Mouse (Mus musculus) liver, embryonic 14.5 days (tissue): ENCODE measurements around the gene Knop1. TPM values are rescaled to one million over a fixed set of nuclear protein-coding genes. Genes with fewer than 3 reads are reported as not detected.

ENCODE experiments used
- ATAC-seq: fragments of 200-750 bp; cut with Nextera tagmentation; 2 replicates; pipeline ENCODE4 v1.8.0; 2017; ENCODE audit warnings: moderate number of reproducible peaks, mild to moderate bottlenecking, moderate library complexity; ENCODE audit not compliant: insufficient read depth
- DNase-seq, 3 experiments: peaks; one replicate each; pipeline ENCODE4 v3.0.0-alpha.2; 2012 to 2013; ENCODE audit warnings: low read depth in 3 of 3, low spot score in 3 of 3
- H3K27ac ChIP-seq: fragments of 300-500 bp; sonication (generic); 2 replicates; pipeline ENCODE4 v1.5.1; 2014; ENCODE audit warnings: moderate library complexity, mild to moderate bottlenecking, control low read depth, inconsistent platforms
- H3K27me3 ChIP-seq: fragments of 300-500 bp; sonication (generic); 2 replicates; pipeline ENCODE4 v1.6.1; 2014; ENCODE audit warnings: mild to moderate bottlenecking, low read length, moderate library complexity; ENCODE audit not compliant: control insufficient read depth, insufficient read depth
- H3K36me3 ChIP-seq: fragments of 300-500 bp; sonication (generic); replicated peaks from 2 replicates; pipeline ENCODE4 v1.6.1; 2014; ENCODE audit warnings: low read depth; ENCODE audit not compliant: control insufficient read depth, insufficient read depth
- H3K4me1 ChIP-seq, 2 experiments: fragments of 200-500 bp in 1 of 2; fragments of 300-500 bp in 1 of 2; sonication (generic) in 1 of 2; replicated peaks; 2 replicates each; pipeline ENCODE4 v1.6.1; 2012 to 2014; ENCODE audit warnings: antibody characterized with exemption in 1 of 2, inconsistent platforms in 1 of 2, low read length in 1 of 2; ENCODE audit not compliant: control insufficient read depth in 2 of 2, insufficient read depth in 2 of 2
- H3K4me2 ChIP-seq: fragments of 300-500 bp; sonication (generic); 2 replicates; pipeline ENCODE4 v1.6.1; 2014; ENCODE audit warnings: low read depth, mild to moderate bottlenecking, control low read depth, moderate library complexity
- H3K4me3 ChIP-seq, 2 experiments: fragments of 200-500 bp in 1 of 2; fragments of 300-500 bp in 1 of 2; sonication (generic) in 1 of 2; 2 replicates each; pipeline ENCODE4 v1.5.1; 2012 to 2014; ENCODE audit warnings: low read depth in 2 of 2, low read length in 2 of 2, mild to moderate bottlenecking in 2 of 2, control low read depth in 1 of 2, inconsistent platforms in 1 of 2, moderate library complexity in 1 of 2; ENCODE audit not compliant: insufficient read depth in 1 of 2
- H3K9ac ChIP-seq: fragments of 300-500 bp; sonication (generic); replicated peaks from 2 replicates; pipeline ENCODE4 v1.6.1; 2014; ENCODE audit warnings: mild to moderate bottlenecking, control low read depth, moderate library complexity
- H3K9me3 ChIP-seq: fragments of 300-500 bp; sonication (generic); 2 replicates; pipeline ENCODE4 v1.6.1; 2016; ENCODE audit warnings: low read length, mixed read lengths; ENCODE audit not compliant: control insufficient read depth
- CTCF ChIP-seq: IDR thresholded peaks from 2 replicates; pipeline ENCODE4 v1.5.1; 2016; ENCODE audit warnings: antibody characterized with exemption, low read depth, control low read depth
- EP300 ChIP-seq: IDR thresholded peaks from 2 replicates; pipeline ENCODE4 v1.6.1; 2016; ENCODE audit warnings: antibody characterized with exemption, low read depth
- whole genome bisulfite sequencing: fragments of 180-500 bp; shearing (Covaris S2); extraction: QIAGEN DNeasy Blood & Tissue Kit; methylation state at CpG from one replicate; pipeline ENCODE4 v1.1.7; 2014; ENCODE audit not compliant: insufficient replicate concordance; 5-methylcytosine and 5-hydroxymethylcytosine counted together
- polyA plus RNA-seq, 2 experiments: library from polyadenylated mRNA; depleted of rRNA in 1 of 2; stranded (reverse) in 1 of 2; unstranded in 1 of 2; fragments of >200 nt; fragmentation: Nextera tagmentation in 1 of 2; extraction: Ambion mirVana in 1 of 2; gene quantifications; 2 replicates each; pipeline versions ENCODE4 v1.2.1 to v1.2.3; 2012 to 2014

The Knop1 gene
- polyA plus RNA-seq, 2 experiments, result 11.0 to 32.0 TPM

DNA sequence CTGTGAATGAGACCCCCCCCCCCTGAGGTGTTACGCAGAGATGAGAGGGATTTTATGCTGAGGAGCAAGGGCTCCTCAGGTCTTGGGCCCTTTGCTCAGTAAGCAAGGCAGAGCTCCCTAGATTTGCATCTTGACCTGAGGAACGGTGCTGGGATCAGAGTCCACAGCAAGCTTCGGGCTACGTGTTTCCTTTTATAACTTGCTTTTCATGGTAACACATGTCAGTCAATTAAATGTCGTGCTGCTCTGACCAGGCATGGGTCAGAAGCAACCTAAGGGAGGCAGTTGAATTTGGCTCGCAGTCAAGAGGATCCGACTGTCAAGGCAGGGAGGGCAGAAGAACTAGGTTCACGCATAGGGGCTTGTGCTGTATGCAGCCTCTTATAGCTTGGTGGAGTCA is 62.2 kb downstream of the Knop1 start:
- ATAC-seq, result no peak
- TF ChIP-seq EP300 (no peak), CTCF (no peak)
- Histone ChIP-seq H3K9me3 (no peaks in the 10 kb centered on the region), H3K4me1 (no peaks in the 10 kb centered on the region), H3K27me3 (no peaks in the 10 kb centered on the region), H3K36me3 (no peaks in the 10 kb centered on the region; the same call in 1 of the 2 replicates), H3K9ac (no peak overlapping the region), H3K4me2 (no peak overlapping the region), H3K4me3 (no peak overlapping the region), H3K27ac (no peak overlapping the region)
- 80% methylated on average over 8 of the region's 8 CpGs for WGBS
- DNase-seq, result no peak

Other genes with a start within 250 kb of the Knop1 start
- 25.1 and 27.5 TPM in 2 replicates for gene Gde1, start 150.5 kb downstream of the Knop1 start, polyA plus RNA-seq (2012; rRNA removed)
- 46.3 and 46.9 TPM in 2 replicates for gene Gde1, start 150.5 kb downstream of the Knop1 start, polyA plus RNA-seq (2014; fragmentation: Nextera tagmentation; extraction: Ambion mirVana)
- gene Ccp110, start 143.7 kb downstream of the Knop1 start, polyA plus RNA-seq (2012; rRNA removed), result 8.6 and 13.8 TPM in 2 replicates
- 4.2 and 5.2 TPM in 2 replicates for gene Ccp110, start 143.7 kb downstream of the Knop1 start, polyA plus RNA-seq (2014; fragmentation: Nextera tagmentation; extraction: Ambion mirVana)
- gene Vps35l, start 116.0 kb downstream of the Knop1 start, polyA plus RNA-seq (2012; rRNA removed), result 26.1 and 31.1 TPM in 2 replicates
- 32.0 and 33.2 TPM in 2 replicates for gene Vps35l, start 116.0 kb downstream of the Knop1 start, polyA plus RNA-seq (2014; fragmentation: Nextera tagmentation; extraction: Ambion mirVana)
- gene Iqck, start 502 bp downstream of the Knop1 start, polyA plus RNA-seq (2012; rRNA removed), result 0.21 and 0.40 TPM in 2 replicates
- 0.22 and 0.27 TPM in 2 replicates for gene Iqck, start 502 bp downstream of the Knop1 start, polyA plus RNA-seq (2014; fragmentation: Nextera tagmentation; extraction: Ambion mirVana)
- gene Gprc5b, start 139.0 kb upstream of the Knop1 start, polyA plus RNA-seq (2012; rRNA removed), result 0.47 and 0.76 TPM in 2 replicates
- gene Gprc5b, start 139.0 kb upstream of the Knop1 start, polyA plus RNA-seq (2014; fragmentation: Nextera tagmentation; extraction: Ambion mirVana), result 0.30 and 0.58 TPM in 2 replicates